Mouse (Mus musculus) heart, adult 2 months (tissue): ENCODE data around the gene Il7r.

Experiments
- CTCF ChIP-seq: fragments of 200-600 bp; IDR thresholded peaks from 2 replicates; pipeline ENCODE4 v1.8.1; 2022; ENCODE audit warnings: antibody characterized with exemption, mild to moderate bottlenecking, moderate library complexity
- EP300 ChIP-seq: fragments of 200-500 bp; IDR thresholded peaks from 2 replicates; pipeline ENCODE4 v1.6.1; 2011; ENCODE audit warnings: low read depth, low read length, control low read depth; ENCODE audit not compliant: insufficient read depth
- POLR2A ChIP-seq: fragments of 200-500 bp; IDR thresholded peaks from 2 replicates; pipeline ENCODE4 v1.6.1; 2011; ENCODE audit warnings: mild to moderate bottlenecking, low read depth, low read length, control low read depth; ENCODE audit not compliant: insufficient read depth

DNA sequence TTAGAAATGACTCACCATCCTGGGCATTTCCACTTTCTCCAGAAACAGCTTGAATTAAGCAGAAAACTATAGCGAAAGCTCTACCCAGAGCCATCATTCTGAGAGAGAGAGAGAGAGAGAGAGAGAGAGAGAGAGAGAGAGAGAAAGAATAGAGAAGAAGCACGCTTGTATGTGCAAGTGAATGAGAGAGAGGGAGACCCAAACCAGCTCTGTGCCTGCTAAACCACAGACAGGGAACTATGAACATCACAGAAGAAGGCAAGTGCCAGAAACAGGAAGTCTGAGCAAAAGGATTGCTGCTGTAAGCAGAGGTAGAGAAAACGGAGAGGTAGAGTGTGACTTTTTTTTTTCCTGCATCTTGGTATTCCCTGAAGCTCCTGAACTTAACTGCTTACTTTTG is 330 bp downstream of the Il7r start:
- TF ChIP-seq POLR2A, result no peak
- TF ChIP-seq CTCF, result no peak
- no peak for TF ChIP-seq EP300
